Mouse (Mus musculus) c-Kit-negative CD71-positive TER-119-positive erythroid progenitor cells, embryonic 14.5 days (primary cell): Measurements from ENCODE around the gene Disc1.

Experiments
- DNase-seq: peaks from one replicate; pipeline ENCODE4 v3.0.0-alpha.2; 2013; ENCODE audit warnings: low read depth, low spot score

Gene Disc1

DNA sequence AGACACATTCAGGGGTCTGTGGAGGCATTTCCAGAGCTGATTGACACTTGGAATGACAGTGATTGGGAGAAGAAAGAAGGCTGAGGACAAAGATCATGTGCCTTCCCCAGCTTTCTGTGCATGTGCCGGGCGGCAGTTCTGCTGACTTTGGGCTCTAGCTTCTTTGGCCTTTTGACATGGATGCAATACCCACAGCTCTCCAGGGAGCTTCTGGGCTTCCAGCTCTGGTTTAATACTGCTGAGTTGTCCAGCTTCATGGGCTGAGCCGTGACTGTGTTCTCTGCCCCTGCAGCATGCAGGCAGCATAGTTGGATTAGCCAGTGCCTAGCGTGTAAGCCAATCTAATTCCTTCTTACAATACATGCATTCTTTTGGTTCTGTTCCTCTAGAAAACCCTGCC is 72.5 kb downstream of the Disc1 start:
- DNase-seq, result no peak

DNA sequence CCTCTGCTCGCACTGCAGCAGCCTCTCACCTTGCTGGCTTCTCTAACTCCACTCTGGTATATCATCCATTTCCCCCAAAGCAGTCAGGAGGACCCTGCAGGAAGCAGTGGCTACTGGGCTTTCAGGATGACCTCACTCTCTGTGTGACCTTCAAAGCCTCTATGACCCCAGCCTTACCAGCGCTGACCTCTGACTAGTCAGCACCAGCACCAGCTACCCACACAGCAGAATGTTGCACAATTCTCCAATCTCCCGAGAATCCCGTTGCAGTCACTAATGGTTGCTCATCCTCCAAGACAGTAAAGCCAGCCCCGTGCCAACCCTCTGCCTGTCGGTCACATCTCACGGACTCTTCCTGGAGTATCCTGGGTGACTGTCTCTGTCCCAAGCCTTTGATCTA is 73.6 kb downstream of the Disc1 start:
- no peak for DNase-seq

DNA sequence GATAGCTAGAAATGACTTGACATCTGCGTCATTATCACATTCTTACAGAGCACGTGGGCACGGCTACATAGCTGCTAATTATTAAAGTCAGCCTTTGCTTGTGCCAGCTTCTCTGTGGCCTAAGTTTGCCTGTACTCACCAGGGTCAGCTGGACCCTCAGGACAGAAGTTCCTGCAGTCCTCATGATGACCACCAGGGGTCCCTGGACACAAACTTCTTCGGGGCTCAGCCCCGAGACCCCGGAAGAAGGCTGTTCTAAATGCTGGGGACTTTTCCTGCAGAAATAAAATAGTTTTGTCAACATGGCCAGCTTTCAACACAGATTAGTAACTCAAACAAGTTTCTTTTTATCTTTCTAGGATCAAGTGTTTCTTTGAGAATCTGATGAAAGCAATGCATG is 74.3 kb downstream of the Disc1 start:
- DNase-seq, result no peak

DNA sequence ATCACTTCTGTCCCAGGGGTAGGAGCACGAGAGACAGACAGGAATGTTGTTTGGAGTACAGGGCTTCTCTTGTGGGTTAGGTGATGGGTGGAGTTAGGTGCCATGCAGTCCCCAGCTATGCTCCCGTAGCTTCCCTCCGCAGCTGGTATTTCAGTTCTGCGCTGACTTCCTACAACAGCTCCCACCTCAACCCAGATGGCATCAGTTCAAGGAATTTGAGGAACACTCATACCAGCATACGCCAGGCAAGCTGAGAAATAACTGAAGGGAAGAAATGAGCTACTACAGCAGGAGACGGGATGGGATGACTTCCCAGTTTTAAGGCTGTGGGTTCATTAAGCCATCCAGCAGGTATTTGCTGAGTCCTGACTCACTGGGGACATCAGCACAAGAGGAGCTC is 76.8 kb downstream of the Disc1 start:
- DNase-seq, result no peak

DNA sequence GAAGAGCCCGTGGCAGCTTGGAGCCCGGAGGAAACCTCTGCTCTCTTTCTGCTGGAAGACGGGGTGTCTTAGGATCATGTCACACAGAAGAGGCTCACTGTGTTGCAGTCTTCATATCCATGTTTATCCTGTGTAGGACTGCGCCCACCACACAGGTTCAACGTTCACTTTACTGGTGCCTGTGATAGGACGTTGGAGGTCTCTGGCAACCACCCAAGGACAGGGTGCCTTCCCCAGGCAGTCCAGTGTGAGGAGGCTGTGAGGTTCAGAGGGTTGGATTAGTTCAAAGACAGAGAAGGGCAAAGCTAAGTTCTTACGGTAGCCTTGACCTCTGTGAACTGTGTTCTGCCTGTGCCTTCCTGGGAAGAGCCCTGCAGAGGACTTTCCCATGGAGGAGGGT is 77.3 kb downstream of the Disc1 start:
- DNase-seq, result no peak

DNA sequence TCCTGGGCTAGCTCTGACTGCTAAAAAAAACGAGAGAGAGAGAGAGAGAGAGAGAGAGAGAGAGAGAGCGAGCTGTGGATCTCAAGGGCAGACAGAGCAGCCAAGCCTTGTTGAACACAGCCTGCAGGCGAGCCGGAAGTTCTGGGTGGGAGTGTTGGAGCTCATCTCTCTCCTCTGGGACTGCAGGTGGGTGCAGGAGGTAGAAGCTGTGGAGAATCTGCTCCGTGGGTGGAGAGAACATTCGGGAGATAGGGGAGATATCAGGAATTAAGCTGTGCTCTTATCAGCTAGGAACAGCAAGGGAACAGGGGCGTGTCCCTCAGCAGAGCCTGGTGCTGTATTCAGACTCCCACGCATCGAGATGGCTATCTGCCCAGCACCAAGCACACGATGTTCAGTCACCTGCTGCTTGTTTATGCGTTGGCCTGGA is 79.7 kb downstream of the Disc1 start:
- peak; percentile 5 for DNase-seq

DNA sequence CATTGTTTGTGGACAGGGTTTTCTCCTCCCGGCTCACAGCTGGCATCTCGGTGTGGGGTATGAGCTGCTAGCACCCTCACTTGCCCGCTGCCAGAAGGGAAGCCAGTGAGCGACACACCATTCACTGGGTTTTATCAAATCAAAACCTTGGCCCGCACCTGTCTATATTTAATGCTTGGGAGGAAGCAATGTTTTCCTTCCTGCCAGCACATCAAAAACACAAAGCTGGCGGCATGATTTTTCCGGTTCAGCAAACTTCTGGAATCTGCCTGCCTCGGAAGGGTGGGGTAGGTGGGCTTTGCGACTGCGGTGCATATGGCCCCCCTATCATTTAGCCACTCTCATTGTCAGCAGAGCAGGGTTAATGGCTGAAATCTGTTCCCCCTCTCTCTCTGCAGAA is 80.9 kb downstream of the Disc1 start:
- no peak for DNase-seq

DNA sequence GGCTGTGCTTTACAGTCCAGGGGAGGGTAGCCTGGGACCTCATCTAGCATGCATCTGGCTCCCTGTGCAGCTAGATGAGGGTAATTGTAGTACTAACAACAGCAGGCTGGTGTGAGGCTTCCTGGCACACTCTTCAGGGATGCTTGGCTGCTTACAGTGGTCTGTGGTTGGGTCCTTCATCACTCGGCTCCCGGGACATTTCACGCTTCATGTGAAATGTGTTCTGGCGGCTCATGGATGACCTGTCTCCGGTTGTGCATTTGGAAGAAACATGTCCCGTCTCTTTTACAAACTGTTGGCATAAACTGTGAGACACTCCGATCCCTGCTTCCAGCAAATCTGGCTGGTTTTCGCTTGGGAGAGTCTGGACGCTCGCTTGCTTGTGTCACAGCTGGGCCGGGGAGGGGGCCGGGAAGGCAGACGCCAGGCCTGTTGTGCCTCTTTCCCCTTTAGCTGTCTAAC is 85.7 kb downstream of the Disc1 start:
- DNase-seq, result no peak

DNA sequence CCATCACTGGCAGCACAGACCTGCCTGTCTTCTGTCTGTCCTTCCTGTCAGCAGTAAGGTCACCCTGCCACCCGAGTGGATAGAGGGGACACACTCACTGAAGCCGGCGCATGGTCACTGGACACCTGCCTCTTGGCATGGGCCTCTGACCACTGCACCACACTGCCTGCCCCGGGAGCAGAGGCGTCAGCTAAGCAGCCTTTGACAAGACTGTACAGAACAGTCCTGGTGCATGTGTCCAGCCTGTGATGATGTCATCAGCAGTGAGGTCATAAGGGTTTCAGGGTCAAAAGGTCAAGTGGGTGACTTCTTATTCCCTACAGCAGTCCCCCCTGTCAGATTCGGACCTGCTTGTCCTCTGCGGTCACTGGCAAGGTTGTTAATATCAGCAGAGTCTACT is 87.0 kb downstream of the Disc1 start:
- no peak for DNase-seq

DNA sequence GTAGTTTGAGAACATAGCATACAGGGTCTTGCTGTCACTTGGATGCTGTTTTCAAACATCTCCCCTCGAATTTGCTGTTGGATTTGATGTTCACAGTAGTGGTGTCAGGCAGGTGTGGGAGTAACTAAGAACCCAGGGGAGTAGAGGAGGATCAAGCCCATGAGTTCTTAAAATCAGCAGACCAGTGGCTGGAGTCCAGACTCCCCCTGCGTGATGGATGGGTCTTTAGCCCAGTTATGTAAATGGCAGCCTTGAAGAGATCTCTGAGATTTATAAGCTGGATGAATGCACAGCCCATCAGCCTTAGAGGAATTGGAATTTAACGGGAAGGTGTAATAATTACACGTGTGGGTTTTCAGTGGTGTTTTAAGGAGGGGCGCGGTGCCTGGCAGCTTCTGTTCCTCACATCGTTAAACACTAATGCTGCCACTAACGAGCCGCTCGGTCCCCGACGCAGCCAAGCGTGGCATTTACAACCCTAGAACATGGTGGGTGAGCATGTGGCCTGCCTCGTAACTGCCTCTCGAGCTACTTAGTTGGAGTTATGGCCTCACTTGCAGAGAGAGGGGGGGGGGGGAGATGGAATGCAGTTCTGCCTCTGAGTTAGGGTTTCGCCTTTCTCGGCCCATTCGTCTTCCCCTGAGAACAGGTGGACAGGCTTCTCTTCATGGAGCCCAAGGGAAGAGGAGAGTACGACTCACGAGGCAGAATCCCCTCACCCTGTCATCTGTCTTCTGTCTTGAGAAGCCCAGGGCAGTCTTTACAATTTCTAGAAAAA is 103.1 kb downstream of the Disc1 start:
- DNase-seq, result no peak

DNA sequence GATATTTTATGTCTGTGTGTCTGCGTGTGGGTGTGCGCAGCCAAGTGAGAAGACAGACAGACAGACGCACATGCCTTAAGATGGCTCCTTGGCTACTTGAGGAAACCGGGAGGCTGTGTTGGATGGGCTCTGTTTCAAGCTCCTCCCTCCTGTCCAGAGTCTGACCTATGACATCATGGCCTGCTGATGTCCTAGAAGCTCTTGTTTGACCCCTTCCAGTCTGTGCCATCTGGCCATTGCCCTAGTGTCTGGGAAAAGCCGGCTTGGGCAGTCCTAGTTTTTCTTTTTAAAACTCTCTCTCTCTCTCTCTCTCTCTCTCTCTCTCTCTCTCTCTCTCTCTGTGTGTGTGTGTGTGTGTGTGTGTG is 103.6 kb downstream of the Disc1 start:
- no peak for DNase-seq

DNA sequence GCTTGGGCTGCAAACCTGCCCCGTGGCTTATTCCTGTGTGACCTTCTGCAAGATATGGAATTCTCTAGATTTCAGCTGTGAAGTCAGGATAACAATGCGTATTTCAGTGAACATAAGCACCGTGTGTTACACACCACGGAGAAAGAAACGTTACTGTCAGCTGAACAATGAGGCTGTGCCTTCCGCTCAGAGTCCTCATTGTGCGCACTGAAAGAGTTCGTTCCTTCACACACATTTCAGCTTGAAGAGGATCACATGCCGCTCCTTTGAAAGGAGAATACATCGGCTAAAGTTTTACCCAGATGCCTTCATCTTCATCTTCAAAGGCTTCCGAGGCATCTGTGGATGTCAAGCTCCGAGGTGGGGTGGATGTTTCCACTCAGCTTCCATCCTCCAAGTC is 105.4 kb downstream of the Disc1 start:
- no peak for DNase-seq

DNA sequence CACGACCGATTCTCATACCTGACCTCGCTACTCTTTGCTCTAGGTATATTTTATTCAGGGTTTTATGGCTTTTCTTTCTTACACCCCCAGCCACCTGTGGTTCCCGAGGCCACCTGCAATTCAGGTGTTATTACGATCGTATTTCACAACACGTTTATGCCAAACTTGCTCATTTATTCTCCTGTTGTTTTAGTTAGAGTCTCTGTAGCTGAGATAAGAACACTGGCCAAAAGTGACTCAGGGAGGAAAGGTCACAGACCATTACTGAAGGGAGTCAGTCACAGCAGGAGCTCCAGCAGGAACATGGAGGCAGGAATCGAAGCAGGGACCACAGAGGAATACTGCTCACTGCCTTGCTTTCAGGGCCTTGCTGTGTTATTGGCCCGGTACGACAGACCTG is 109.5 kb downstream of the Disc1 start:
- DNase-seq, result no peak

DNA sequence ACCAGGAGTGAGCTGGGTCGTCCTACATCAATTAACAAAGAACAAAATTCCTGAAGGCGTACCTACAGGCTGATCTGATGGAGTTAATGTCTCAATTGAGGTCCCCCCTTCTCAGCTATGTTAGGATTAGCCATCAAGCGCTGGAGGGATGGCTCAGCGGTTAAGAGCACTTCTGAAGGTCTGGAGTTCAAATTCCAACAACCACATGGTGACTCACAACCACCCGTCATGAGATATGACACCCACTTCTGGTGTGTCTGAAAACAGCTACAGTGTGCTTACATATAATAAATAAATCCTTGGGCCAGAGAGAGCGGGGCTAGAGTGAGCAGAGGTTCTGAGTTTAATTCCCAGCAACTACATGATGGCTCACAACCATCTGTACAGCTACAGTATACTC is 109.9 kb downstream of the Disc1 start:
- DNase-seq, result no peak

DNA sequence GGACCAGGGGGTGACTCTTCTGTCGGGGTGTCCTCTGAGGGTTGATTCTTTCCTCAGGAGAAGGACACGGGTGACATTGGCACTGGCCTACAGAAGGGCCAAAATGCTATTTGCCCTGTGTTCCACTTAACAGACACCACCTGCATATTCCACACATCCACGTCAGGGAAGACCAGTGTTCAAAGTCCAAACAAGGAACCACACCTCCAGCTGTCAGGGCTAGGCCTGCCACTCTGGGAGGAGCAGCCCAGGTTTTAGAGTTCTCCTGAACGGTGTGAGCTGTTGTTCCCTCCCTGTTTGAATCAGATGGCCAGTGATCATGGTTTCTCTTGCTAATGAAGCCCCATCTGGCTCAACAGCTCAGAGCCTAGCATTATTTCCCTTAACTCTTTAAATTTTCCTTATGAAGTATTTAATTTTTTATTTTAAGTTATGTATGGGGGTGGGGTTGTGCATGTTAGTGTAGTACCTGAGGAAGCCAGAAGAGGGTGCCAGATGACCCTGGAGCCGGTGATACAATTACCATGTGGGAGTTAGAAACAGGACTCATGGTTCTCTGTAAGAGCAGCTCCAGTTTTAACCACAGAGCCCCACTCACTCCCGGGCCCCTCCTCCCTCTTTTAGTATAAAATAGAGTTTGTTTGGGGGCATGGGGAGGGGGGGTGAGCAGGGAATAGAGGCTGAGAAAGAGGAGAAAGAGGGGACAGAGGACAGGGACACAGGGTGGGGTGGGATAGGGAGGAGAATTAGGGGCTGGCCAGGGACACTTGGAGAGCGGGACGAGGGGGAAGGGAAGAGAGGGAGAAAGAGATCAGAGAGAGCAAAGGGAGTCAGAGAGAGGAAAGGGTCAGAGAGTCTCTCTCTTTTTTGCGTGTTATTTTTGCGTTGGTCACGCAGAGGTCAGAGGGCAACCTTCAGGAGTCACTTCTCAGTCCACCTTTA is 111.8 kb downstream of the Disc1 start:
- DNase-seq, result no peak

DNA sequence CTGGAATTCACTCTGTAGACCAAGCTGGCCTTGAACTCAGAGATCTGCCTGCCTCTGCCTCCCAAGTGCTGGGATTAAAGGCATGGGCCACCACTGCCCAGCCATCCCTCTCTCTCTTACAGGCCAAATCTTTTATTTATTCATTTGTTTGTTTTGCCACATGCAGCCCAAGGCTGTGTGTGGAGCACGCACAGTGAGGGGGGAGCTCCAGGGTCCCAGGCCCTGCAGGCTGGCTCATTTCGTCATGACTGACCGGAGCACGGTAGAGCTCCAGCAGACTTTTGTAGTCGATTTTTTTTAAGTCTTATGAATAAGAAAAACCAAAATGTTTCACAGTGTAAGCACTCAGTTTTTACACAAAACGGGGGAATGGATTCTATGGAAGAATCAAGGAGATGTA is 112.5 kb downstream of the Disc1 start:
- DNase-seq, result no peak

DNA sequence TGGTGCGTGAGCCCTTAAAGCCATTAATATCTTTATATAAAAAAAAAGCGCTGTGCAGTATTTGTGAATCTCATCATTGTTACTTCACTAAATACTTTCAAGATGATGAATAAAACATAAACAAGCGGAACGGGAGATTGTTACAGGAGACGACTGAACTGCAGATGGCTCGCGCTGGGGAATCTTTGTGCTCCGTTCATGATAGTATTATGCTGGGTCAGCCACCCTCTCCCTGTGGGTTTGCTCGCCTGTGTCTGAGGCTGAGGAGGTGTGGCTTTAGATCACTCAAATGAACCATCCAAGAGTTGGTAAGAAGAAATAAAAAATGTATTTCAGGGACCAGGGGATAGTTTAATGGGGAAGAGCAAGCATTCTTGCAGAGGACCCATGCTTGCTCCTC is 113.0 kb downstream of the Disc1 start:
- DNase-seq, result no peak

DNA sequence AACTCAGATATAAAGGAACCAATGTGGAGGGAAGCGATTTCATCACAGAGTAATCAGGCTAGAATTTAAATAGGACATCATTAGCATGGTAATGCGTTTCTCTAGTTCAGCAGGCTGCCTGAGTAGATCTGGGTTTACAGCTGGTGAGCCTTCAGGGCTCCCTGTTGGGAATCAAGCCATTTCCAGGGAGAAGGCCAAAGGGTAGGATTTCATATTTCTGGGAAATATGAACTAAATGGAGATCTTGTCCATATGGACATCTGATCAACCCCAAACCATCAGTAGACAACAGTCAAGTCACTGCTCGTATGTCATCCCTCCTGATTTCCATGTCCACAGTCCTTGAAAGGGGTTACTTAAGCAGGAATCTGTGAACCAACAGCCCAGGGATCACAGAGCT is 115.6 kb downstream of the Disc1 start:
- DNase-seq, result no peak

DNA sequence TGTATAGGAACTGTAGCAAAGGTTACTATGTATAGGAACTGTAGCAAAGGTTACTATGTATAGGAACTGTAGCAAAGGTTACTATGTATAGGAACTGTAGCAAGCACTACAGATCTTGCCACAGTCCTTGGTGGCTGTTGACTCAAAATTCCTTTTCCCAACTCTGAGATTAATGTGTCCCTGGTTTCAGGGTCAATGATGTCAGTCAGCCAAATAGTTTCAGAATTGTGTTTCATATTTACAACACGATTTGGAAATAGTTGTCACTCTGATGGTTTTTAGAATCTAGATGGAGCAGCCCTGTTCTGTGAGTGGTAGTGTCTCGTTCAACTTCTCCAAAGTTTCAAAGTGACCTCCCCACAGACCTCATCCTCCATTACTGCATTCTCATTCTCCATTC is 117.5 kb downstream of the Disc1 start:
- DNase-seq, result no peak

DNA sequence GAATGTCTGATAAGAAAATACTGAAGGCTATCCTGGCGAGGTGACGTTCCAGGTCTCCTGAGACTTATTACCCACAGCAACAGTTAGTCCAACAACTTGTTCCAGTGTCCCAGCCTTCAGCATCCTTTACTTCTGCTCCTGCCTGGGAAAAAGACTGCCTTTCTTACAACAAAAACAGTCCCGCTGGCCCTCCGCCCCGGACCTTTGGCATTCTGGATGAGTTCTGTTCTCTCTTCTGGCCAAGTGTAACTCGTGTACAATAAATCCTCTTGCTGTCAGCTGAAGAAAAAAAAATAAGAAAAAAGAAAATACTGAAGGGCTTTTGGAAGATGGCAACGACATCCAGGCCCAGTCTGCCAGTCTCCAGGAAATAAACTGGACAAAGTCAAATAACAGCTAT is 120.2 kb downstream of the Disc1 start:
- DNase-seq, result no peak

DNA sequence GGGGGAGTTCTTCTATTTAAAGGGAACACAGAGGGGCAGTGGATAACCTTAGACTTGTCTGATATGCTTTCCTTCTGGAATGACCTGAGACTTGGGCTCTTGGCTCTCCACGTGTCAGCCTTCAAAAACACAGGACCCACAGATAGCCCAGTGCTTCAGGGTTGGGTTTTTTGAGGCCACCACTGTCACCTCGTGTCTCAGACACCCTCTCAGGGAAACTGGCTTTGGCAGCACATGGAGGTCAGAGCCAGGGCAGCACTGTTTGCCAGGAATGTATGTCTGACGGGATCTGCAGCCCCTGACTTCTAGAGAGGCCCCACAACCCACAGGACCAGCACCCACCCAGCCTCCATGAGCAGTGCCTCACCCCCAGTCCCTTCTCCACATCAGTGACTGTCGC is 120.9 kb downstream of the Disc1 start:
- DNase-seq, result no peak

DNA sequence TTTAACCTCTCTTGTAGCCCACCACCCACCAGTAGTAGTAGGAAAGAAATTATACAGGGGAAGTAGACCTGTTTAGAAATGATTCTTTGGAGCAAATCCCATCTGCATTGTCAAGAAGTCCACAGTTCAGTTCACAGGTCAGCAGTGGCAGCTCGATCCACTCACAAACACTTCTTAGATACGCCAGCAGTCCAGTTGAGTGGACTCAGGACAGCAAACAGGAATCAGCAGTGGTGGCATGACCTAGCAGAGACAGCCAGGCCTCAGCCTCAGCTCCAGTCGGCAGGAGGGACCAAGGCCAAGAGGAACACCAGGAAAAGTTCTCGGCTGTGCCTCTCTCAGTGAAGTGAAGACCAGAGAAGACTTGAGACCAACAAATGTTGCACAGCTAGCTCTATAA is 121.7 kb downstream of the Disc1 start:
- no peak for DNase-seq

DNA sequence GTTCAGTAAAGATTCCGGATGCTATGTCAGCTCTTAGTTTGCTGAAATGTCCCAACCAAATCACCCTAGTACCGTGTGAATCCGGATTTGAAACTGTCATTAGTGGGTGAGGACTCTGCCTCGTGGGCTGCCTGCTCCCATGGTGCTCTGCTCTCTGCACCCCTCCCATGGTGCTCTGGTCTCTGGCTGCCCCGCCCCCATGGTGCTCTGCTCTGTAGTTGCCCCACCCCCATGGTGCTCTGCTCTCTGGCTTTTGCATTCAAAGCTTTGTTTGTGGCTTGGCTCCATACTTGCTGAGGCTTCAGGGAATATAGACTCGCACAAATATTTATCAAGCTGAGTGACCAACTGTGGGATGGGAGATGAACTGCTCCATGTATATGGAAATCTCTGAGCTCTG is 123.1 kb downstream of the Disc1 start:
- DNase-seq, result no peak
